Mouse (Mus musculus): ENCODE data around the gene Car12. TPM values are rescaled to one million over a fixed set of nuclear protein-coding genes. Genes with fewer than 3 reads are reported as not detected.

Gene Car12
- total and polyA plus RNA-seq, 3 experiments: 16.4 to 38.0 (median 34.6) TPM

GRCm38 (mm10) chr9:66748390-66748789 is 34.9 kb downstream of the Car12 start:
- H3K4me3 ChIP-seq (replicated peaks in 1 of 3; ENCODE audit: low read depth in 2 of 3, low read length in 2 of 3, poor library complexity in 1 of 3): no peak overlapping the region
- no peaks in the 10 kb centered on the region for H3K27me3 ChIP-seq (replicated peaks)
- peaks cover 14 to 92% of the 10 kb centered on the region in 2 experiments for H3K36me3 ChIP-seq (replicated peaks in 1 of 2; ENCODE audit: control insufficient read depth in 1 of 2, insufficient read depth in 1 of 2, low read length in 1 of 2)
- in situ Hi-C loops (cut with MboI; ENCODE audit: low pct_ligation_motif_present, low pct_unique_long_range_greater_than_20kb, low sequenced_read_pairs) (no loop called here), dilution Hi-C loops (cut with MboI; ENCODE audit: extremely low pct_ligation_motif_present, extremely low pct_unique_long_range_greater_than_20kb, low sequenced_read_pairs) (no loop called here)
- no peaks in the 10 kb centered on the region for H3K4me1 ChIP-seq (ENCODE audit: control insufficient read depth in 1 of 2, insufficient read depth in 2 of 2)
- no peaks in the 10 kb centered on the region for H3K9me3 ChIP-seq (replicated peaks; ENCODE audit: low read length)
- no peak overlapping the region for H3K9ac ChIP-seq (ENCODE audit: insufficient read depth, low read depth)
- no peak overlapping the region for H3K4me2 ChIP-seq (ENCODE audit: insufficient read depth, low read depth, poor library complexity, severe bottlenecking)
- H3K27ac ChIP-seq (ENCODE audit: insufficient read depth, low read depth): no peak overlapping the region
- TF ChIP-seq MYC (IDR thresholded peaks at IDR 0.05; ENCODE audit: low read depth, low read length) (no peak), CTCF (conservative IDR thresholded peaks at IDR 0.05 in 1 of 2, IDR thresholded peaks at IDR 0.05 in 1 of 2; ENCODE audit: low read depth in 2 of 2, low read length in 2 of 2) (no peak), TBP (conservative IDR thresholded peaks at IDR 0.05; ENCODE audit: low read depth, low read length) (no peak), ELF1 (IDR thresholded peaks at IDR 0.05; ENCODE audit: low read depth, low read length) (no peak), ZC3H11A (IDR thresholded peaks at IDR 0.05; ENCODE audit: low read depth, low read length) (no peak), IRF4 (IDR thresholded peaks at IDR 0.05; ENCODE audit: low read depth, low read length) (no peak), ETS1 (conservative IDR thresholded peaks at IDR 0.05; ENCODE audit: low read depth, low read length) (no peak), CHD1 (IDR thresholded peaks at IDR 0.05; ENCODE audit: low read depth, low read length) (no peak), MXI1 (IDR thresholded peaks at IDR 0.05; ENCODE audit: low read depth, low read length) (no peak), SMC3 (IDR thresholded peaks at IDR 0.05; ENCODE audit: low read depth, low read length) (no peak), NRF1 (IDR thresholded peaks at IDR 0.05; ENCODE audit: low read depth, low read length) (no peak), KAT2A (IDR thresholded peaks at IDR 0.05; ENCODE audit: insufficient replicate concordance, low read length) (no peak), ZMIZ1 (IDR thresholded peaks at IDR 0.05; ENCODE audit: low read depth, low read length) (no peak)
- H3K79me2 ChIP-seq (replicated peaks; ENCODE audit: control insufficient read depth, extremely low read depth, insufficient read depth, poor library complexity, severe bottlenecking): no peaks in the 10 kb centered on the region
- no peak for DNase-seq (ENCODE audit: extremely low read depth)

- Histone ChIP-seq H3K9ac (ENCODE audit: insufficient read depth, low read depth) (no peak overlapping the region), H3K4me3 (replicated peaks in 1 of 3; ENCODE audit: low read depth in 2 of 3, low read length in 2 of 3, poor library complexity in 1 of 3) (no peak overlapping the region), H3K27ac (ENCODE audit: insufficient read depth, low read depth) (no peak overlapping the region), H3K36me3 (replicated peaks in 1 of 2; ENCODE audit: control insufficient read depth in 1 of 2, insufficient read depth in 1 of 2, low read length in 1 of 2) (peaks cover 11 to 90% of the 10 kb centered on the region in 2 experiments), H3K27me3 (replicated peaks) (no peaks in the 10 kb centered on the region), H3K9me3 (replicated peaks; ENCODE audit: low read length) (no peaks in the 10 kb centered on the region), H3K4me2 (ENCODE audit: insufficient read depth, low read depth, poor library complexity, severe bottlenecking) (no peak overlapping the region), H3K79me2 (replicated peaks; ENCODE audit: control insufficient read depth, extremely low read depth, insufficient read depth, poor library complexity, severe bottlenecking) (no peaks in the 10 kb centered on the region), H3K4me1 (ENCODE audit: control insufficient read depth in 1 of 2, insufficient read depth in 2 of 2) (no peaks in the 10 kb centered on the region)
- TF ChIP-seq NELFE (IDR thresholded peaks at IDR 0.05; ENCODE audit: low read depth, low read length): no peak
- TF ChIP-seq ELF1 (IDR thresholded peaks at IDR 0.05; ENCODE audit: low read depth, low read length): no peak
- no peak for TF ChIP-seq UBTF (IDR thresholded peaks at IDR 0.05; ENCODE audit: low read depth, low read length)
- no peak for TF ChIP-seq NRF1 (IDR thresholded peaks at IDR 0.05; ENCODE audit: low read depth, low read length)
- TF ChIP-seq PAX5 (IDR thresholded peaks at IDR 0.05; ENCODE audit: low read length): no peak
- no peak for TF ChIP-seq CHD1 (IDR thresholded peaks at IDR 0.05; ENCODE audit: low read depth, low read length)
- TF ChIP-seq HCFC1 (IDR thresholded peaks at IDR 0.05; ENCODE audit: low read depth, low read length): no peak
- no peak for TF ChIP-seq SIN3A (IDR thresholded peaks at IDR 0.05; ENCODE audit: low read length)
- no peak for TF ChIP-seq CHD2 (IDR thresholded peaks at IDR 0.05; ENCODE audit: low read length)
- no peak for TF ChIP-seq ZKSCAN1 (IDR thresholded peaks at IDR 0.05; ENCODE audit: borderline replicate concordance, low read depth, low read length)
- no peak for TF ChIP-seq E2F4 (IDR thresholded peaks at IDR 0.05; ENCODE audit: insufficient replicate concordance, low read depth, low read length)
- TF ChIP-seq CTCF (conservative IDR thresholded peaks at IDR 0.05 in 1 of 2, IDR thresholded peaks at IDR 0.05 in 1 of 2; ENCODE audit: low read depth in 2 of 2, low read length in 2 of 2): no peak
- TF ChIP-seq TBP (conservative IDR thresholded peaks at IDR 0.05; ENCODE audit: low read depth, low read length): no peak
- TF ChIP-seq POLR2AphosphoS2 (IDR thresholded peaks at IDR 0.05; ENCODE audit: low read depth, low read length): no peak
- no peak for TF ChIP-seq MXI1 (IDR thresholded peaks at IDR 0.05; ENCODE audit: low read depth, low read length)
- TF ChIP-seq GABPA (IDR thresholded peaks at IDR 0.05; ENCODE audit: insufficient replicate concordance, low read depth, low read length): no peak
- no peak for TF ChIP-seq POLR2A (IDR thresholded peaks at IDR 0.05; ENCODE audit: low read depth, low read length)
- no peak for TF ChIP-seq BHLHE40 (IDR thresholded peaks at IDR 0.05; ENCODE audit: low read depth, low read length)
- in situ Hi-C loops (cut with MboI; ENCODE audit: low pct_ligation_motif_present, low pct_unique_long_range_greater_than_20kb, low sequenced_read_pairs): no loop called here
- dilution Hi-C loops (cut with MboI; ENCODE audit: extremely low pct_ligation_motif_present, extremely low pct_unique_long_range_greater_than_20kb, low sequenced_read_pairs): no loop called here
- no peak for DNase-seq (ENCODE audit: extremely low read depth)
Measured at GRCm38 (mm10) chr9:66752849-66753248, 39.4 kb downstream of the Car12 start.
